In genomic region chr10:60186191-60186945, GRCm38 (mm10) we compare ENCODE assay signal across 10 mouse cellular contexts. TPM values are rescaled to one million over a fixed set of nuclear protein-coding genes. Genes with fewer than 3 reads are reported as not detected.
DNase-seq lines count a peak whose midpoint lies in the region; ATAC-seq and TF ChIP-seq lines count a peak whose summit lies in the region.
"Had no signal": no experiment of that assay in that cellular context is flagged by ENCODE, and none has a peak within 500 bp of the region (broad histone marks: within the 10 kb centered on the region; RNA-seq: fewer than 3 reads in every experiment).

No protein-coding gene starts in this region.

- H3K27ac ChIP-seq in heart, embryonic 15.5 days = no peak overlapping the region
- H3K27ac ChIP-seq in testis, adult 2 months (ENCODE audit: control insufficient read depth, insufficient read depth, low read depth, low read length) = no peak overlapping the region
- no peak overlapping the region for H3K27ac ChIP-seq in forebrain, embryonic 16.5 days (ENCODE audit: low read length)
- H3K27ac ChIP-seq: kidney, postnatal 0 days; midbrain, embryonic 12.5 days had no signal

- no peaks in the 10 kb centered on the region for H3K36me3 ChIP-seq in heart, embryonic 15.5 days
- H3K36me3 ChIP-seq in testis, adult 2 months (ENCODE audit: control insufficient read depth, insufficient read depth, low read length) = no peaks in the 10 kb centered on the region
- H3K36me3 ChIP-seq in forebrain, embryonic 16.5 days (ENCODE audit: control insufficient read depth, insufficient read depth) = no peaks in the 10 kb centered on the region

- no peak overlapping the region for H3K9ac ChIP-seq in heart, embryonic 15.5 days
- H3K9ac ChIP-seq in forebrain, embryonic 16.5 days (replicated peaks; ENCODE audit: low read depth, low read length) = no peak overlapping the region
- H3K9ac ChIP-seq: limb, embryonic 13.5 days; midbrain, embryonic 12.5 days had no signal

- TF ChIP-seq POLR2A in testis, adult 2 months (IDR thresholded peaks at IDR 0.05; ENCODE audit: control insufficient read depth, low read depth, low read length) = no peak

- no peaks in the 10 kb centered on the region for H3K9me3 ChIP-seq in heart, embryonic 15.5 days (replicated peaks)
- H3K9me3 ChIP-seq in forebrain, embryonic 16.5 days (ENCODE audit: control insufficient read depth, low read length) = no peaks in the 10 kb centered on the region
- H3K9me3 ChIP-seq: limb, embryonic 13.5 days; midbrain, embryonic 12.5 days had no signal

- peak overlapping the region; percentile 26 for H3K4me2 ChIP-seq in heart, embryonic 15.5 days
- H3K4me2 ChIP-seq in forebrain, embryonic 16.5 days (ENCODE audit: low read length) = no peak overlapping the region
- H3K4me2 ChIP-seq: midbrain, embryonic 12.5 days had no signal

- H3K4me1 ChIP-seq in heart, embryonic 15.5 days (replicated peaks) = peaks cover 12% of the 10 kb centered on the region
- peaks cover 11% of the 10 kb centered on the region for H3K4me1 ChIP-seq in testis, adult 2 months (ENCODE audit: control insufficient read depth, insufficient read depth, low read length)
- H3K4me1 ChIP-seq in forebrain, embryonic 16.5 days (replicated peaks; ENCODE audit: control insufficient read depth, insufficient read depth, low read length) = peaks cover 12% of the 10 kb centered on the region

- H3K4me3 ChIP-seq in heart, embryonic 15.5 days = peak overlapping the region; percentile 5; the same call in 1 of the 2 replicates
- peak overlapping the region; percentile 58 for H3K4me3 ChIP-seq in testis, adult 2 months (ENCODE audit: control insufficient read depth, low read depth, low read length)
- H3K4me3 ChIP-seq in forebrain, embryonic 16.5 days (replicated peaks; ENCODE audit: low read length) = no peak overlapping the region
- H3K4me3 ChIP-seq: limb, embryonic 13.5 days; midbrain, embryonic 12.5 days had no signal

- H3K27me3 ChIP-seq in heart, embryonic 15.5 days = peaks cover 38% of the 10 kb centered on the region
- no peaks in the 10 kb centered on the region for H3K27me3 ChIP-seq in testis, adult 2 months (ENCODE audit: control insufficient read depth, insufficient read depth, low read length)
- H3K27me3 ChIP-seq in forebrain, embryonic 16.5 days (replicated peaks; ENCODE audit: control insufficient read depth, insufficient read depth, low read length) = no peaks in the 10 kb centered on the region
- H3K27me3 ChIP-seq: limb, embryonic 13.5 days had no signal

- WGBS in heart, embryonic 15.5 days = 54% methylated on average over 44 of the region's 44 CpGs
- WGBS in forebrain, embryonic 16.5 days = 90% methylated on average over 44 of the region's 44 CpGs

- no peak for TF ChIP-seq CTCF in testis, adult 2 months (IDR thresholded peaks at IDR 0.05; ENCODE audit: control insufficient read depth, insufficient read depth, insufficient replicate concordance, low read depth, low read length)

- ATAC-seq in heart, embryonic 15.5 days (replicated peaks; ENCODE audit: insufficient number of reproducible peaks, insufficient read depth, low FRiP score, low read depth) = peak; percentile 39; the same call in 1 of the 2 replicates
- no peak for ATAC-seq in forebrain, embryonic 16.5 days

- peak; percentile 30 for DNase-seq in thymus, postnatal 14 days
- DNase-seq in thymus, postnatal 0 days (ENCODE audit: low spot score) = no peak
- peak; percentile 81 to 84 for DNase-seq in cerebellum, adult 18-20 months
- DNase-seq in layer of hippocampus, postnatal 36 days = no peak

RNA-seq across cellular contexts. Expression of gene Chst3, which starts 32.7 kb away (rescaled TPM):
- polyA plus RNA-seq in thymus, postnatal 0 days (2015; fragmentation: Nextera tagmentation; extraction: Ambion mirVana) = 0.30 and 0.38 TPM in 2 replicates
- 0.62 and 1.0 TPM in 2 replicates for polyA plus RNA-seq in heart, embryonic 15.5 days (2015; fragmentation: Nextera tagmentation; extraction: Ambion mirVana)
- polyA plus RNA-seq in testis, adult 2 months (2012; rRNA removed) = 0.34 and 0.52 TPM in 2 replicates
- 0.83 and 0.90 TPM in 2 replicates for polyA plus RNA-seq in forebrain, embryonic 16.5 days (2015; fragmentation: Nextera tagmentation; extraction: Ambion mirVana)
- total RNA-seq in layer of hippocampus, postnatal 36 days (2021) = 1 to 10 TPM; 2.2 to 2.8 TPM

Comparison
In these comparisons a context has a peak if more than half of its experiments do, and no peak if none do; other contexts are left out.
1. DNase-seq: peak in thymus, postnatal 14 days (single experiment) and cerebellum, adult 18-20 months (2 of 2); none in thymus, postnatal 0 days (single experiment) and layer of hippocampus, postnatal 36 days (0 of 2).